Comparison of ENCODE assay signal across 10 mouse cellular contexts in the genomic region with DNA sequence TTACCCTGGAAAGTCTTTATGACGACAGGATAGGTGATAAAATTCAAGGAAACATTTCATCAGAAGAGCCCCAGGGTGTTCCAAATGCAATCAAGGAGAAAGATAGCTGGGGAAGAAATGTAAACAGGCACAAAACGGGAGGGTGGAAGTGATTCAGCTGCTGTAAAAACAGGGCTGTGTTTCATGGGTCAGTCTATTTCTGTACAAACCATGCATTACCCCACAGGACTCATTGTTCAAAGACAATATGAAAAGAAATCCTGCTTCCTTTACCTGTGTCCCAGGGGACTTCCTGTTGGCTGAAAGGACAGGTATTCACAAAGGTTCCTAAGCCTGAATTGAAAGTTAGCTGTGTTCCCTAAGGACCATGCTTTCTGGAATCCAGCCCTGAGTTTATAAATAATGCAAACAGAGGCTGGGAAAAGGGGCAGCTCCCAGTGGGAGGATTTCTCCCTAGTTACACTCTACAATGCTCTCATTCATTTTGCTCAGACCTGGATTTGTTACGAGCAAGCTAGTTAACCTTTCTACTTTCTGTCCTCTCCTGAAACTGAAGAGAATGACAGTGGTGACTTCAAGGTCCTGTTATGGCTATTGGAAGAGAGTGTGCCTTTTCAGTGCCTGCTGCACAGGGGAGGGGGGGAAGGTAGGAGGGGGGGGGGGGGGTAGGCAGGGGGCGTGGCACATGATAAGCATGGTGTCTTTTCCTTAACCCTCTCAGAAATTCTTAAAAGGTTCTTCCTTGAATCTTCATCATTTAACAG. TPM values are rescaled to one million over a fixed set of nuclear protein-coding genes. Genes with fewer than 3 reads are reported as not detected.
DNase-seq lines count a peak whose midpoint lies in the region; ATAC-seq and TF ChIP-seq lines count a peak whose summit lies in the region.
"Had no signal": no experiment of that assay in that cellular context is flagged by ENCODE, and none has a peak within 500 bp of the region (broad histone marks: within the 10 kb centered on the region; RNA-seq: fewer than 3 reads in every experiment).

No protein-coding gene starts in this region.

- peak; percentile 33; the same call in 1 of the 2 replicates for ATAC-seq in forebrain, embryonic 13.5 days
- no peak for ATAC-seq in forebrain, embryonic 11.5 days (replicated peaks; ENCODE audit: low FRiP score)
- peak; percentile 64 for ATAC-seq in intestine, postnatal 0 days
- no peak for ATAC-seq in megakaryocyte-erythroid progenitor cell, adult 5-6 weeks (replicated peaks; ENCODE audit: low FRiP score, low TSS enrichment, poor library complexity, severe bottlenecking)

- no peaks in the 10 kb centered on the region for H3K9me3 ChIP-seq in forebrain, embryonic 13.5 days (replicated peaks)
- H3K9me3 ChIP-seq in forebrain, embryonic 11.5 days (ENCODE audit: control insufficient read depth, low read length), result no peaks in the 10 kb centered on the region
- H3K9me3 ChIP-seq in intestine, postnatal 0 days (ENCODE audit: control insufficient read depth), result no peaks in the 10 kb centered on the region
- H3K9me3 ChIP-seq: liver, embryonic 13.5 days had no signal

- no peak for TF ChIP-seq CTCF in intestine, postnatal 0 days (IDR thresholded peaks at IDR 0.05; ENCODE audit: low read depth)
- TF ChIP-seq CTCF in left cerebral cortex, adult 2 months (IDR thresholded peaks at IDR 0.05), result no peak

- no peaks in the 10 kb centered on the region for H3K36me3 ChIP-seq in forebrain, embryonic 13.5 days (ENCODE audit: poor library complexity, severe bottlenecking)
- no peaks in the 10 kb centered on the region for H3K36me3 ChIP-seq in forebrain, embryonic 11.5 days (ENCODE audit: control insufficient read depth, insufficient read depth, low read length)
- no peaks in the 10 kb centered on the region for H3K36me3 ChIP-seq in intestine, postnatal 0 days (ENCODE audit: control insufficient read depth, insufficient read depth)
- H3K36me3 ChIP-seq: liver, embryonic 13.5 days had no signal

- intact Hi-C loops in left cerebral cortex, postnatal 36 days (cut with DNase I), result no loop called here
- intact Hi-C loops in left cerebral cortex, adult 2 months (cut with DNase I), result no loop called here

- H3K9ac ChIP-seq in forebrain, embryonic 13.5 days, result no peak overlapping the region
- no peak overlapping the region for H3K9ac ChIP-seq in forebrain, embryonic 11.5 days (ENCODE audit: low read length)
- H3K9ac ChIP-seq in intestine, postnatal 0 days (ENCODE audit: low read depth, low read length), result no peak overlapping the region
- H3K9ac ChIP-seq: liver, embryonic 13.5 days had no signal

- 23% methylated on average over 3 of the region's 4 CpGs for WGBS in forebrain, embryonic 13.5 days
- WGBS in forebrain, embryonic 11.5 days, result 54% methylated on average over 4 of the region's 4 CpGs
- 12% methylated on average over 4 of the region's 4 CpGs for WGBS in intestine, postnatal 0 days

- peaks cover 8% of the 10 kb centered on the region for H3K4me1 ChIP-seq in forebrain, embryonic 13.5 days
- 0 out of 2 replicates have a peak, but pooled peaks cover 3% of the 10 kb centered on the region for H3K4me1 ChIP-seq in forebrain, embryonic 11.5 days (replicated peaks; ENCODE audit: control insufficient read depth, insufficient read depth, low read length)
- H3K4me1 ChIP-seq in intestine, postnatal 0 days (replicated peaks; ENCODE audit: control insufficient read depth, insufficient read depth, low read length), result no peaks in the 10 kb centered on the region; the same call in 1 of the 2 replicates
- H3K4me1 ChIP-seq: liver, embryonic 13.5 days had no signal

- no peak overlapping the region for H3K4me3 ChIP-seq in forebrain, embryonic 13.5 days
- H3K4me3 ChIP-seq in forebrain, embryonic 11.5 days (ENCODE audit: low read depth, low read length), result no peak overlapping the region
- H3K4me3 ChIP-seq in intestine, postnatal 0 days (ENCODE audit: low read depth, low read length), result no peak overlapping the region
- H3K4me3 ChIP-seq in left cerebral cortex, adult 2 months, result no peak overlapping the region
- H3K4me3 ChIP-seq: liver, embryonic 13.5 days had no signal

- no peaks in the 10 kb centered on the region for H3K27me3 ChIP-seq in forebrain, embryonic 13.5 days
- H3K27me3 ChIP-seq in forebrain, embryonic 11.5 days (ENCODE audit: control insufficient read depth, insufficient read depth, low read length), result no peaks in the 10 kb centered on the region
- H3K27me3 ChIP-seq in intestine, postnatal 0 days (replicated peaks; ENCODE audit: control insufficient read depth, insufficient read depth, low read length), result no peaks in the 10 kb centered on the region
- H3K27me3 ChIP-seq: liver, embryonic 13.5 days had no signal

- no peak overlapping the region for H3K4me2 ChIP-seq in forebrain, embryonic 13.5 days
- H3K4me2 ChIP-seq in forebrain, embryonic 11.5 days (ENCODE audit: low read depth, low read length, severe bottlenecking), result no peak overlapping the region
- H3K4me2 ChIP-seq in intestine, postnatal 0 days (replicated peaks; ENCODE audit: low read depth), result peak overlapping the region; percentile 39
- H3K4me2 ChIP-seq: liver, embryonic 13.5 days had no signal

- no peak for DNase-seq in forebrain, embryonic 11.5 days (ENCODE audit: low spot score)
- DNase-seq in 3T3-L1 (ENCODE audit: low read depth, low spot score), result peak; percentile 26
- DNase-seq in heart, adult 8-10 months (ENCODE audit: low spot score), result peak; percentile 79
- no peak for DNase-seq in left cerebral cortex, postnatal 36 days (ENCODE audit: low spot score in 2 of 2)
- DNase-seq in left cerebral cortex, adult 2 months (ENCODE audit: extremely low spot score in 1 of 2, low spot score in 2 of 2), result no peak
- DNase-seq: cerebellum, adult 8-10 months; liver, embryonic 13.5 days had no signal

- H3K27ac ChIP-seq in forebrain, embryonic 13.5 days, result 0 out of 2 replicates have a peak overlapping the region, but pooled peaks have one; percentile 1
- H3K27ac ChIP-seq in forebrain, embryonic 11.5 days (ENCODE audit: low read depth, low read length), result no peak overlapping the region
- H3K27ac ChIP-seq in intestine, postnatal 0 days (ENCODE audit: low read depth, low read length), result no peak overlapping the region
- H3K27ac ChIP-seq in left cerebral cortex, adult 2 months, result no peak overlapping the region
- H3K27ac ChIP-seq: liver, embryonic 13.5 days had no signal

RNA-seq across cellular contexts. Expression of a gene that starts 13.0 kb away (rescaled TPM):
- 11.3 and 12.5 TPM in 2 replicates for polyA plus RNA-seq in forebrain, embryonic 13.5 days (2015; fragmentation: Nextera tagmentation; extraction: Ambion mirVana)
- polyA plus RNA-seq in forebrain, embryonic 11.5 days (2014; fragmentation: Nextera tagmentation; extraction: Ambion mirVana), result 15.7 and 16.6 TPM in 2 replicates
- total RNA-seq in heart, adult 8-10 months (2022), result 10 to 100 TPM in 2 of 4 experiments, 1 to 10 TPM in 2; 6.6 to 15.0 (median 10.4) TPM
- 11.9 and 12.5 TPM in 2 replicates for polyA plus RNA-seq in intestine, postnatal 0 days (2015; fragmentation: Nextera tagmentation; extraction: Ambion mirVana)
- 5.9 and 8.3 TPM in 2 replicates for total RNA-seq in megakaryocyte-erythroid progenitor cell, adult 5-6 weeks (2014; fragmentation: Nextera tagmentation)
- 0.42 and 2.2 TPM in 2 replicates for total RNA-seq in megakaryocyte-erythroid progenitor cell, adult 5-6 weeks (2017)
- 1 to 10 TPM; 4.8 to 7.7 TPM for total RNA-seq in left cerebral cortex, postnatal 36 days (2021)
- total RNA-seq in left cerebral cortex, adult 2 months (2021), result 1 to 10 TPM; 5.6 to 5.9 TPM

Comparison
In these comparisons a context has a peak if more than half of its experiments do, and no peak if none do; other contexts are left out.
1. ATAC-seq: peak in forebrain, embryonic 13.5 days (single experiment) and intestine, postnatal 0 days (single experiment); none in forebrain, embryonic 11.5 days (single experiment) and megakaryocyte-erythroid progenitor cell, adult 5-6 weeks (single experiment).
2. DNase-seq: peak in 3T3-L1 (single experiment) and heart, adult 8-10 months (single experiment); none in forebrain, embryonic 11.5 days (single experiment), left cerebral cortex, postnatal 36 days (0 of 2) and left cerebral cortex, adult 2 months (0 of 2).